Comparison of ENCODE assay signal across 10 mouse cellular contexts in genomic region chr16:49905041-49905440, GRCm38 (mm10).
DNase-seq lines count a peak whose midpoint lies in the region; ATAC-seq lines count a peak whose summit lies in the region.
"Had no signal": no experiment of that assay in that cellular context is flagged by ENCODE, and none has a peak within 500 bp of the region (broad histone marks: within the 10 kb centered on the region; RNA-seq: fewer than 3 reads in every experiment).

No protein-coding gene starts in this region.

- H3K9ac ChIP-seq in lung, embryonic 15.5 days: no peak overlapping the region
- H3K9ac ChIP-seq in embryonic facial prominence, embryonic 12.5 days: no peak overlapping the region
- H3K9ac ChIP-seq in limb, embryonic 11.5 days (ENCODE audit: low read length): no peak overlapping the region
- no peak overlapping the region for H3K9ac ChIP-seq in stomach, embryonic 14.5 days (replicated peaks; ENCODE audit: low read depth, low read length)
- H3K9ac ChIP-seq: midbrain, embryonic 15.5 days had no signal

- no peak overlapping the region for H3K4me3 ChIP-seq in lung, embryonic 15.5 days
- no peak overlapping the region for H3K4me3 ChIP-seq in embryonic facial prominence, embryonic 12.5 days
- H3K4me3 ChIP-seq in limb, embryonic 11.5 days (ENCODE audit: low read depth, low read length): no peak overlapping the region
- H3K4me3 ChIP-seq in stomach, embryonic 14.5 days (ENCODE audit: low read depth, low read length): no peak overlapping the region
- H3K4me3 ChIP-seq in hindbrain, embryonic 10.5 days: no peak overlapping the region
- H3K4me3 ChIP-seq: midbrain, embryonic 15.5 days had no signal

- 63% methylated on average over 3 of the region's 3 CpGs for WGBS in lung, embryonic 15.5 days
- WGBS in embryonic facial prominence, embryonic 12.5 days: 51% methylated on average over 3 of the region's 3 CpGs
- WGBS in limb, embryonic 11.5 days: 28% methylated on average over 3 of the region's 3 CpGs
- 68% methylated on average over 3 of the region's 3 CpGs for WGBS in stomach, embryonic 14.5 days
- WGBS in hindbrain, embryonic 10.5 days: 75% methylated on average over 3 of the region's 3 CpGs

- H3K4me1 ChIP-seq in lung, embryonic 15.5 days: peaks cover 17% of the 10 kb centered on the region
- H3K4me1 ChIP-seq in embryonic facial prominence, embryonic 12.5 days: peaks cover 23% of the 10 kb centered on the region
- peaks cover 22% of the 10 kb centered on the region for H3K4me1 ChIP-seq in limb, embryonic 11.5 days (ENCODE audit: control insufficient read depth, insufficient read depth, low read length)
- H3K4me1 ChIP-seq in stomach, embryonic 14.5 days (ENCODE audit: control insufficient read depth, insufficient read depth, low read length): 0 out of 2 replicates have a peak, but pooled peaks cover 3% of the 10 kb centered on the region
- peaks cover 14% of the 10 kb centered on the region for H3K4me1 ChIP-seq in hindbrain, embryonic 10.5 days (replicated peaks)
- H3K4me1 ChIP-seq: midbrain, embryonic 15.5 days had no signal

- H3K4me2 ChIP-seq in lung, embryonic 15.5 days: no peak overlapping the region
- no peak overlapping the region for H3K4me2 ChIP-seq in embryonic facial prominence, embryonic 12.5 days (replicated peaks)
- no peak overlapping the region for H3K4me2 ChIP-seq in limb, embryonic 11.5 days (ENCODE audit: low read depth, severe bottlenecking)
- no peak overlapping the region for H3K4me2 ChIP-seq in stomach, embryonic 14.5 days (replicated peaks; ENCODE audit: low read depth, low read length)
- H3K4me2 ChIP-seq: midbrain, embryonic 15.5 days had no signal

- H3K27ac ChIP-seq in lung, embryonic 15.5 days: peak overlapping the region; percentile 55; the same call in 1 of the 2 replicates
- H3K27ac ChIP-seq in embryonic facial prominence, embryonic 12.5 days: peak overlapping the region; percentile 86
- peak overlapping the region; percentile 73; the same call in 1 of the 2 replicates for H3K27ac ChIP-seq in limb, embryonic 11.5 days (replicated peaks; ENCODE audit: low read depth, low read length)
- peak overlapping the region; percentile 74; the same call in 1 of the 2 replicates for H3K27ac ChIP-seq in stomach, embryonic 14.5 days (ENCODE audit: low read length)
- H3K27ac ChIP-seq in hindbrain, embryonic 10.5 days: no peak overlapping the region

- H3K9me3 ChIP-seq in lung, embryonic 15.5 days: no peaks in the 10 kb centered on the region
- H3K9me3 ChIP-seq in embryonic facial prominence, embryonic 12.5 days: no peaks in the 10 kb centered on the region
- H3K9me3 ChIP-seq in limb, embryonic 11.5 days (ENCODE audit: control insufficient read depth, low read length): no peaks in the 10 kb centered on the region
- no peaks in the 10 kb centered on the region for H3K9me3 ChIP-seq in stomach, embryonic 14.5 days (ENCODE audit: control insufficient read depth, low read depth, low read length)
- no peaks in the 10 kb centered on the region for H3K9me3 ChIP-seq in hindbrain, embryonic 10.5 days
- H3K9me3 ChIP-seq: midbrain, embryonic 15.5 days had no signal

- ATAC-seq in lung, embryonic 15.5 days (ENCODE audit: borderline replicate concordance, extremely low read depth, low FRiP score, low TSS enrichment): no peak
- peak; percentile 42; the same call in 1 of the 2 replicates for ATAC-seq in embryonic facial prominence, embryonic 12.5 days (ENCODE audit: insufficient number of reproducible peaks, insufficient read depth, low FRiP score, low TSS enrichment)
- ATAC-seq in limb, embryonic 11.5 days (ENCODE audit: insufficient number of reproducible peaks, low FRiP score, low TSS enrichment, low read depth): peak; percentile 14
- 0 out of 2 replicates have a peak, but pooled peaks have one; percentile 11 for ATAC-seq in stomach, embryonic 14.5 days (ENCODE audit: insufficient number of reproducible peaks, insufficient read depth, low FRiP score, low read depth)
- ATAC-seq: midbrain, embryonic 15.5 days had no signal

- H3K36me3 ChIP-seq in lung, embryonic 15.5 days: 0 out of 2 replicates have a peak, but pooled peaks cover 12% of the 10 kb centered on the region
- no peaks in the 10 kb centered on the region for H3K36me3 ChIP-seq in embryonic facial prominence, embryonic 12.5 days
- H3K36me3 ChIP-seq in limb, embryonic 11.5 days (ENCODE audit: control insufficient read depth, insufficient read depth, low read length): no peaks in the 10 kb centered on the region
- H3K36me3 ChIP-seq in stomach, embryonic 14.5 days (ENCODE audit: control insufficient read depth, insufficient read depth, low read length): no peaks in the 10 kb centered on the region
- H3K36me3 ChIP-seq in hindbrain, embryonic 10.5 days: peaks cover 12% of the 10 kb centered on the region

- H3K27me3 ChIP-seq in lung, embryonic 15.5 days: no peaks in the 10 kb centered on the region
- H3K27me3 ChIP-seq in embryonic facial prominence, embryonic 12.5 days: no peaks in the 10 kb centered on the region
- H3K27me3 ChIP-seq in limb, embryonic 11.5 days (ENCODE audit: control insufficient read depth, insufficient read depth, low read length): no peaks in the 10 kb centered on the region
- H3K27me3 ChIP-seq in stomach, embryonic 14.5 days (ENCODE audit: control insufficient read depth, insufficient read depth, low read length): no peaks in the 10 kb centered on the region
- H3K27me3 ChIP-seq in hindbrain, embryonic 10.5 days (ENCODE audit: insufficient read depth, poor library complexity, severe bottlenecking): no peaks in the 10 kb centered on the region
- H3K27me3 ChIP-seq: midbrain, embryonic 15.5 days had no signal

- intact Hi-C loops in left cerebral cortex, postnatal 36 days (cut with DNase I): no loop called here

- no peak for DNase-seq in lung, postnatal 10 days
- no peak for DNase-seq in limb, embryonic 11.5 days (ENCODE audit: low spot score)
- no peak for DNase-seq in cerebellum, adult 18-20 months
- DNase-seq in hindbrain, embryonic 10.5 days (ENCODE audit: low spot score): no peak
- DNase-seq in left cerebral cortex, postnatal 36 days (ENCODE audit: low spot score in 2 of 2): no peak
- DNase-seq: adrenal gland, postnatal 10 days had no signal
